Mouse (Mus musculus): ENCODE results near the gene Fosb. TPM values are rescaled to one million over a fixed set of nuclear protein-coding genes. Genes with fewer than 3 reads are reported as not detected.
A peak's percentile ranks its signal among the peaks of the same experiment; 100 is the strongest.

Fosb gene
- polyA plus RNA-seq, 1 experiment from 2014 or later = 0.04 TPM

DNA sequence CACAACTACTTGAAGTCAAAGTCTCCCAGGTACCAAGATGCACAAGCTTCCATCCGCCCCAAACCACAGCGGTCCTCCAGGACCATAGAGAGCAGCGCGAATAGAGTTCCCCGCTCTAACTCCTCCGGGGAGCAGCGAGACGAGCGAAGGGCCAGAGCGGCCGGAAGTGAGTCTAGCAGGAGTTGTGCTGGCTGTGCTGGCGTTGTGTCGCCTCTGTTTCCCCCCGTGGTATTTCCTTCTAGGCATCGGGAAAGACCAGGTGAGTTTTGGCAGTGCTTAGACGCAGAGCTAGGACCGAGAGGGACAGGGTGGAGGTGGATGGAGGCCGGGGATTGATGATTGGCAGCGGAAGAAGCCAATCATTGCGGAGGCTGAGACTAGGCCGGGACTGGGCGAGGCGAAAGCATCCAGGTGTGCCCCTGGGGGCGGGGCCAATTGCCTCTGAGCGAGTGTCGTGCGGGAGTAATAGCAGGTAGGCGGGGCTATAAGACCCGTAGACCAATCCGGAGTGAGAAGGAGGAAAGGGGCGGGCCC, 35.2 kb upstream of the Fosb start:
- Histone ChIP-seq H3K4me3 (ENCODE audit: low read depth, low read length) (peak overlapping the region; percentile 66), H3K27me3 (ENCODE audit: control insufficient read depth, insufficient read depth, low read length) (peaks cover 4% of the 10 kb centered on the region; the same call in 1 of the 2 replicates), H3K27ac (ENCODE audit: low read depth, low read length) (no peak overlapping the region), H3K9ac (ENCODE audit: low read length) (peak overlapping the region; percentile 76), H3K36me3 (ENCODE audit: control insufficient read depth, insufficient read depth, low read length) (peaks cover 4% of the 10 kb centered on the region), H3K9me3 (ENCODE audit: control insufficient read depth, low read length) (no peaks in the 10 kb centered on the region), H3K4me2 (peak overlapping the region; percentile 62), H3K4me1 (ENCODE audit: control insufficient read depth, insufficient read depth, low read length) (peaks cover 17% of the 10 kb centered on the region)
- DNase-seq (ENCODE audit: low spot score, missing footprints) = peak; percentile 99
- WGBS = 0% methylated on average over 31 of the region's 31 CpGs
- peak; percentile 95 for ATAC-seq (ENCODE audit: low FRiP score)

DNA sequence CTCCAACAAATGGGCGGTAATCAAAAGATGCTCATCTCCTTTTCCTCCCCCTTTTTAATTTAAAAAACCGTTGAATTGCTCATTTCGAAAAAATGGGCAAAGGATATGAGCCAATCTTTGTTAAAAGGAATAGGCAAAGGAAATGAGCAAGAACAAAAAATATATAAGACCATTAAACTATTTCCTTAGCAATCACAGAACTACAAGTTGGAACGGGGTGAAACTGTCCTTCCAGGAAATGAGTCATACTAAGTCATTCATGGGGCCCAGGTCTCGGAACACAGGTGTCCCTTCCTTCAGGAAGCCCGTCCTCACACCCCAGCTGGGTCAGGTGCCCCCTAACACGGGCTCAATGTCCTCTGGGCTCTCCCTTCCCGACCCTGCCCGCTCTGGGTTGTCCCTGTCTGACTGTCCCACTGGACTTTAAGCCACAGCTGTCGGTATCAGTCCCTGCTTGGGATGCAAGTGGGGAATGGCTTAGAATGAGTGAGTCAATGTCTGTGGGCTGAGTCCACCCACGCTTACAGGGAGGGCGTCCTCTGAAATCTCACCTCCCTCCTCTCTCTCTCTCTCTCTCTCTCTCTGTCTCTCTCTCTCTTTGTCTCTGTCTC, 34.5 kb upstream of the Fosb start, which contains the start of gene Ercc1:
Gene Ercc1 (plus strand): TSS at position 542 of the 611 bp plus-strand sequence.
- H3K4me3 ChIP-seq (ENCODE audit: low read depth, low read length) = peak within 1 kb of the TSS; percentile 66
- peak within 1 kb of the TSS; percentile 76 for H3K9ac ChIP-seq (ENCODE audit: low read length)
- peak within 1 kb of the TSS; percentile 62 for H3K4me2 ChIP-seq
- peaks cover 4% of the 10 kb centered on the region; the same call in 1 of the 2 replicates for H3K27me3 ChIP-seq (ENCODE audit: control insufficient read depth, insufficient read depth, low read length)
- H3K27ac ChIP-seq (ENCODE audit: low read depth, low read length) = no peak within 1 kb of the TSS
- peaks cover 17% of the 10 kb centered on the region for H3K4me1 ChIP-seq (ENCODE audit: control insufficient read depth, insufficient read depth, low read length)
- no peaks in the 10 kb centered on the region for H3K9me3 ChIP-seq (ENCODE audit: control insufficient read depth, low read length)
- 29% methylated on average over 12 of the region's 12 CpGs for WGBS
- no peak for DNase-seq (ENCODE audit: low spot score, missing footprints)
- peaks cover 3% of the 10 kb centered on the region for H3K36me3 ChIP-seq (ENCODE audit: control insufficient read depth, insufficient read depth, low read length)
- peak; percentile 6 for ATAC-seq (ENCODE audit: low FRiP score)

DNA sequence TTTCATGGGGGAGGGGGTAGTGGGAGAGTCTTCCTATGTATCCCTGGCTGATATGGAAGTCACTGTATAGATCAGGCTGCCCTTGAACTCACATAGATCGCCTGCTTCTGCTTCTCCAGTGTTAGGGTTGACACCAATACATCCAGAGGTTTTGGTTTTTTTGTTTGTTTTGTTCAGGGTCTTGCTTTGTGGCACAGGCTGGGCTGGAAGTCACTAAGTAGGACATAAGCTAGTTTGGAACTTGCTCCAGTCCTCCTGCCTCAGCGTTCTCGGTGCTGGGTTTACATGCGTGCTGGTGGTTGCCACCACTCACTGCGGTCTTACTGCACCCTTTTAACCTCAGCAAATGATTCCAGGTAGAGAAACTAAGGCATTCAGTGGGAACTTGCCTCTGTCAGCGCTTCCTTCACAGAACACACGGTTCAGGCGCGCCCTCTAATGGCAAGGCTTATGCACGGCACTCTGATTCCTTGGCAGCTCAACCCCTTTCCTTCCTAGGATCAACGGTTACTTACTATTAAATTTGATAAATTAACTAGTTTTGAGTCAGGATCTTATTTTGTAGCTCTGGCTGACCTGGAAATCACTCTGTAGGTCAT, 33.5 kb upstream of the Fosb start:
- no peak overlapping the region for H3K27ac ChIP-seq (ENCODE audit: low read depth, low read length)
- H3K4me3 ChIP-seq (ENCODE audit: low read depth, low read length) = no peak overlapping the region; the same call in 1 of the 2 replicates
- peaks cover 4% of the 10 kb centered on the region; the same call in 1 of the 2 replicates for H3K27me3 ChIP-seq (ENCODE audit: control insufficient read depth, insufficient read depth, low read length)
- no peaks in the 10 kb centered on the region for H3K9me3 ChIP-seq (ENCODE audit: control insufficient read depth, low read length)
- ATAC-seq (ENCODE audit: low FRiP score) = no peak
- 0 out of 2 replicates have a peak overlapping the region, but pooled peaks have one; percentile 90 for H3K4me2 ChIP-seq
- no peaks in the 10 kb centered on the region for H3K36me3 ChIP-seq (ENCODE audit: control insufficient read depth, insufficient read depth, low read length)
- H3K4me1 ChIP-seq (ENCODE audit: control insufficient read depth, insufficient read depth, low read length) = peaks cover 17% of the 10 kb centered on the region
- whole genome bisulfite sequencing = 2% methylated on average over 11 of the region's 11 CpGs
- DNase-seq (ENCODE audit: low spot score, missing footprints) = peak; percentile 98
- no peak overlapping the region for H3K9ac ChIP-seq (ENCODE audit: low read length)

GRCm38 (mm10) chr7:19342481-19343027, 32.7 kb upstream of the Fosb start:
- H3K4me3 ChIP-seq (ENCODE audit: low read depth, low read length) = peak overlapping the region; percentile 48
- peaks cover 4% of the 10 kb centered on the region; the same call in 1 of the 2 replicates for H3K27me3 ChIP-seq (ENCODE audit: control insufficient read depth, insufficient read depth, low read length)
- ATAC-seq (ENCODE audit: low FRiP score) (no peak), DNase-seq (ENCODE audit: low spot score, missing footprints) (peak; percentile 99)
- WGBS = under 1% methylated on average over 27 of the region's 27 CpGs
- peak overlapping the region; percentile 61; the same call in 1 of the 2 replicates for H3K9ac ChIP-seq (ENCODE audit: low read length)
- H3K36me3 ChIP-seq (ENCODE audit: control insufficient read depth, insufficient read depth, low read length) = no peaks in the 10 kb centered on the region
- H3K9me3 ChIP-seq (ENCODE audit: control insufficient read depth, low read length) = no peaks in the 10 kb centered on the region
- peak overlapping the region; percentile 90 for H3K4me2 ChIP-seq
- H3K4me1 ChIP-seq (ENCODE audit: control insufficient read depth, insufficient read depth, low read length) = peaks cover 17% of the 10 kb centered on the region
- H3K27ac ChIP-seq (ENCODE audit: low read depth, low read length) = no peak overlapping the region

DNA sequence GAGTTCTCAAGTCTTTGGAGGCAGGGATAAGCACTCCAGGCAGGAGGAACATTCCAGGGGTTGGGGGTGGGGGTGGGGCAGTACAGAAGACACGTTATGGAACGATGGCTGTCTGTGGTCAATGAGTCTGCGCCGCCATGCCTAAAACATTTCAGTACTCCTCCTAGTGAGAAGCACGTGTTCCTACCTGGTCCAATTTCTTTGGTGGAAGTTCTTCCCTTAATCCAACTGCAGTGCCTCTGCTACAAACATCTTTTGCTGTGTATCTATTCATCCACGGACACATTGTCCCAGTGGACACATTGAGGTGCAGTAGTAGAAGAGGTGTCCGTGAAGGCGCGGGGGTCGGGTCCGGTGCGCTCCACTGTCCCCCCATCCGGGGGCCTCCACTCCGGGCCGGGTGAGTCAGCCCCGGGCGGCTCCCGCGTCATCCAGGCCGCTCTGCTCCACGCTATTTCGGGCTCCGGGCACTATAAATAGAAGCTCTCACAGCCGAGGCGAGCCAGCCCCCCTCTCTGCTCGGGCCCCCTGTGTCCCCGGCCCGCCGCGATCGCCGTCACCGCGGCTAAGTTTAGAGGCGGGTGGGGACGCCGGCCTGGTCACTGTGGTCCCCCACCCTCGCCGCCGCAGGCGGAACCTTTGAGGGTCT, 32.0 kb upstream of the Fosb start:
- peaks cover 17% of the 10 kb centered on the region for H3K4me1 ChIP-seq (ENCODE audit: control insufficient read depth, insufficient read depth, low read length)
- H3K27ac ChIP-seq (ENCODE audit: low read depth, low read length) = no peak overlapping the region
- no peaks in the 10 kb centered on the region for H3K9me3 ChIP-seq (ENCODE audit: control insufficient read depth, low read length)
- H3K27me3 ChIP-seq (ENCODE audit: control insufficient read depth, insufficient read depth, low read length) = peaks cover 4% of the 10 kb centered on the region; the same call in 1 of the 2 replicates
- ATAC-seq (ENCODE audit: low FRiP score) (no peak), DNase-seq (ENCODE audit: low spot score, missing footprints) (peak; percentile 86)
- peak overlapping the region; percentile 90 for H3K4me2 ChIP-seq
- H3K4me3 ChIP-seq (ENCODE audit: low read depth, low read length) = peak overlapping the region; percentile 48
- peak overlapping the region; percentile 61 for H3K9ac ChIP-seq (ENCODE audit: low read length)
- under 1% methylated on average over 41 of the region's 41 CpGs for WGBS
- no peaks in the 10 kb centered on the region for H3K36me3 ChIP-seq (ENCODE audit: control insufficient read depth, insufficient read depth, low read length)

DNA sequence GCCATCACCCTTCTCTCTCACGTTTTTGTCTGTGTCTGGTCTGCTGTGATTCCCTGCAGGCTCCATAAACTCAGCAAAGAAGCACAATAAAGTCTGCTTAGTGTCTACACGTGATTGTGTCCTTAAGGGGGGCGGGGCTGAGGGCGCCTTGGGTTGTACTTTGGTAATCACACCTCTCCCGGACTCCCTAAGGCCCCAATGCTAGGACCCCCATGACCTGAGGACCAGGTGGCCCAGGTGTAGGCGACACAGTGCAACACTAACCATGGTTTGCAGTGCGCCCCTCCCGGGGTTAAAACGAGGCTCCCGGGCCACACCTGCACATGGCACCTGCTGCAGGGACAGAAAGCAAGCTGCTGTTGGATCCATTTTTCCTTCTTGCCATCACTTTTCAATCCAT, 31.4 kb upstream of the Fosb start:
- no peak for DNase-seq (ENCODE audit: low spot score, missing footprints)
- 25% methylated on average over 10 of the region's 10 CpGs for WGBS
- H3K27ac ChIP-seq (ENCODE audit: low read depth, low read length) = no peak overlapping the region
- H3K27me3 ChIP-seq (ENCODE audit: control insufficient read depth, insufficient read depth, low read length) = peaks cover 4% of the 10 kb centered on the region; the same call in 1 of the 2 replicates
- H3K9me3 ChIP-seq (ENCODE audit: control insufficient read depth, low read length) = no peaks in the 10 kb centered on the region
- no peaks in the 10 kb centered on the region for H3K36me3 ChIP-seq (ENCODE audit: control insufficient read depth, insufficient read depth, low read length)
- no peak overlapping the region for H3K4me3 ChIP-seq (ENCODE audit: low read depth, low read length)
- H3K4me1 ChIP-seq (ENCODE audit: control insufficient read depth, insufficient read depth, low read length) = peaks cover 17% of the 10 kb centered on the region
- H3K4me2 ChIP-seq = no peak overlapping the region; the same call in 1 of the 2 replicates
- no peak overlapping the region for H3K9ac ChIP-seq (ENCODE audit: low read length)
- ATAC-seq (ENCODE audit: low FRiP score) = no peak

- Histone ChIP-seq H3K27me3 (ENCODE audit: control insufficient read depth, insufficient read depth, low read length) (peaks cover 4% of the 10 kb centered on the region; the same call in 1 of the 2 replicates), H3K4me3 (ENCODE audit: low read depth, low read length) (no peak overlapping the region), H3K36me3 (ENCODE audit: control insufficient read depth, insufficient read depth, low read length) (no peaks in the 10 kb centered on the region), H3K9me3 (ENCODE audit: control insufficient read depth, low read length) (no peaks in the 10 kb centered on the region), H3K4me2 (no peak overlapping the region), H3K9ac (ENCODE audit: low read length) (no peak overlapping the region), H3K27ac (ENCODE audit: low read depth, low read length) (no peak overlapping the region), H3K4me1 (ENCODE audit: control insufficient read depth, insufficient read depth, low read length) (peaks cover 7% of the 10 kb centered on the region)
- WGBS = 83% methylated on average over 7 of the region's 7 CpGs
- DNase-seq (ENCODE audit: low spot score, missing footprints) = no peak
- no peak for ATAC-seq (ENCODE audit: low FRiP score)
Observed at GRCm38 (mm10) chr7:19338596-19338995, 28.7 kb upstream of the Fosb start.

DNA sequence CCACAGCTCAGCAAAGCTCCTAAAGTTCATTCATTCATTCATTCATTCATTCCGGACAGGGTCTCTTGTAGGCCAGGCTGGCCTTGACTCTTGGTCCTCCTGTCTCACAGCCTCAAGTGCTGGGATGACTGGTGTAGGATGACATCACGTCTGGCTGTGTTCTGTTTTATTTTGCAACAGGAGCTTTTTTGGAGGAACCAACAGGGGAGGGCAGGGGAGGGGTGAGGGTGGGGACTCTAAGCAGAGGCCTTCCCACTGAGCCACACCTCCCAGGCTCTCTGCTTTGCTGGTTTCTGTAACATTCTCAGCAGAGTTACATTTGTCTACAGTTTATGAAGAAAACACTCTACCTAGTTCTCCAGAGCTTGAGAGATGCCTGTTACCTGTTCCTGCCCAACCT, 28.2 kb upstream of the Fosb start:
- H3K9ac ChIP-seq (ENCODE audit: low read length) = no peak overlapping the region
- H3K4me2 ChIP-seq = no peak overlapping the region
- peaks cover 4% of the 10 kb centered on the region; the same call in 1 of the 2 replicates for H3K27me3 ChIP-seq (ENCODE audit: control insufficient read depth, insufficient read depth, low read length)
- DNase-seq (ENCODE audit: low spot score, missing footprints) (no peak), ATAC-seq (ENCODE audit: low FRiP score) (no peak)
- no peaks in the 10 kb centered on the region for H3K9me3 ChIP-seq (ENCODE audit: control insufficient read depth, low read length)
- H3K4me3 ChIP-seq (ENCODE audit: low read depth, low read length) = no peak overlapping the region
- peaks cover 11% of the 10 kb centered on the region for H3K4me1 ChIP-seq (ENCODE audit: control insufficient read depth, insufficient read depth, low read length)
- H3K36me3 ChIP-seq (ENCODE audit: control insufficient read depth, insufficient read depth, low read length) = no peaks in the 10 kb centered on the region
- WGBS = 57% methylated on average over 2 of the region's 2 CpGs
- no peak overlapping the region for H3K27ac ChIP-seq (ENCODE audit: low read depth, low read length)

Measured in midbrain, embryonic 11.5 days (tissue).